Mouse (Mus musculus) duodenum, adult 2 months (tissue): ENCODE results near the gene Man2a2. TPM values are rescaled to one million over a fixed set of nuclear protein-coding genes. Genes with fewer than 3 reads are reported as not detected.

ENCODE experiments used
- polyA plus RNA-seq: library from polyadenylated mRNA; depleted of rRNA; stranded (reverse); fragments of >200 nt; gene quantifications from 2 replicates; pipeline ENCODE4 v1.2.3, GENCODE M21; 2012; ENCODE audit warnings: low replicate concordance; rRNA removed

Man2a2 gene
- 23.8 and 33.0 TPM in 2 replicates for polyA plus RNA-seq

GRCm38 (mm10) chr7:80371041-80371751 lies at the start of gene Man2a2:
TSS of gene Man2a2 (minus strand) at chr7:80371375.

GRCm38 (mm10) chr7:80405188-80405695 lies 34.1 kb upstream of the Man2a2 start, which contains the start of gene Furin:
TSS of gene Furin (minus strand) at chr7:80405436.

GRCm38 (mm10) chr7:80387633-80388543 lies 16.7 kb upstream of the Man2a2 start, which contains the start of gene Fes:
TSS of gene Fes (minus strand) at chr7:80387946.

DNA sequence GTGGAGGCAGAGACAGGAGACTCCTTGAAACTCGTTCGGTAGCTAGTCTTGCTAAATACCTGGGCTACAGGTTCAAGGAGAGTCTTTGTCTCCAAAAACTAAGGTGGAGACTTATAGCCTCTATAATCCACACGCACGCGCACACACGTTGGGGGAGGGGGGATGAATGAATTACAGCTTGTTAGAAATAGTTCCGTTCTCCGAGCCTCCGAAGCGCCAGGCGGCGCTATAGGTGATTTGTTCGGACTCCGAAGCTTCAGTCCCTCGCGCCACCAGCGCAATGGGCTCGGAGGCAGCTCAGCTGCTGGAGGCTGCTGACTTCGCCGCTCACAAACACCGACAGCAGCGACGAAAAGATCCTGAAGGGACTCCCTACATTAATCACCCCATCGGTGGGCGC lies 28.3 kb downstream of the Man2a2 start, which contains the start of gene Hddc3:
Gene Hddc3, plus strand, starts transcription at position 247 of the 400 bp plus-strand sequence.

DNA sequence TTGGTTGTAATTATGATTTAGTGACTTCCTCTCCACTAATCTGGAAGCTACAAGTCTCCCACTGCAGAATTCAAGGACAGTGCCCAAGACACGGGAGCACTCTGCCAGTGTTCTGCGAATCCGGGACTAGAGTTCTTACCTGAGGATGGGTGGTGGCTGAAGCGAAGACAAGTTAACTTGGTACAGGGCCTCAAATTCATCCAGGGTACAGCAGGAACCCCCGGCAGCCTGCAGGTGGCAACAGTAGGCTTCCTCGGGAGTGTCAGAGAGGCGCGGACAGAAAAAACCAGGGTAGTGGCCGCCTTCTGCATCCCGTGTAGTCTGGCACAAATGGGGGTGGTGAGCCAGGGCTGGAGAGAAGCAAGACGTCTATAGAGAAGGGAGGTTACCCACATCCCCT lies 30.4 kb downstream of the Man2a2 start, which contains the start of gene Unc45a:
Gene Unc45a, minus strand, starts transcription at position 213 of the 400 bp plus-strand sequence.

GRCm38 (mm10) chr7:80324043-80324815 lies 46.9 kb downstream of the Man2a2 start, which contains the start of gene Rccd1:
TSS of gene Rccd1 (minus strand) at chr7:80324454.

Other genes with a start within 250 kb of the Man2a2 start
- 55.3 and 79.0 TPM in 2 replicates for gene Sema4b, start 184.5 kb downstream of the Man2a2 start, polyA plus RNA-seq
- 543 and 731 TPM in 2 replicates for gene Cib1, start 138.6 kb downstream of the Man2a2 start, polyA plus RNA-seq
- 2.1 and 3.7 TPM in 2 replicates for gene Gdpgp1, start 138.5 kb downstream of the Man2a2 start, polyA plus RNA-seq
- 0.05 TPM in 1 of 2 replicates, not detected in the other for gene Ttll13, start 125.0 kb downstream of the Man2a2 start, polyA plus RNA-seq
- 10.9 and 12.6 TPM in 2 replicates for gene Ngrn, start 110.2 kb downstream of the Man2a2 start, polyA plus RNA-seq
- 7.4 and 8.3 TPM in 2 replicates for gene Vps33b, start 101.7 kb downstream of the Man2a2 start, polyA plus RNA-seq
- gene Prc1, start 76.9 kb downstream of the Man2a2 start, polyA plus RNA-seq: 7.4 and 10.6 TPM in 2 replicates
- gene Rccd1, start 46.9 kb downstream of the Man2a2 start, polyA plus RNA-seq: 4.8 and 5.1 TPM in 2 replicates
- 40.9 and 49.0 TPM in 2 replicates for gene Unc45a, start 30.4 kb downstream of the Man2a2 start, polyA plus RNA-seq
- 14.5 and 19.6 TPM in 2 replicates for gene Hddc3, start 28.3 kb downstream of the Man2a2 start, polyA plus RNA-seq
- gene Fes, start 16.6 kb upstream of the Man2a2 start, polyA plus RNA-seq: 10.6 and 12.4 TPM in 2 replicates
- gene Furin, start 34.1 kb upstream of the Man2a2 start, polyA plus RNA-seq: 90.7 and 95.4 TPM in 2 replicates
- gene Blm, start 163.7 kb upstream of the Man2a2 start, polyA plus RNA-seq: 0.08 TPM in 1 of 2 replicates, not detected in the other